Mouse (Mus musculus) liver, embryonic 13.5 days (tissue): ENCODE measurements at regions not wholly inside any gene's neighbourhood (a gene's known extent, or its start where the extent isn't known, plus 50 kb on each side); places are given as distances from the start of the nearest gene placed in this dataset.
"Not testable (repeated sequence)": the region's sequence is repeated elsewhere in the genome, so short reads cannot be mapped to it uniquely, and the experiment has no call there.

ENCODE experiments used
- ATAC-seq: fragments of 200-750 bp; cut with Nextera tagmentation; 2 replicates; pipeline ENCODE4 v1.8.0; 2017; ENCODE audit warnings: low read depth, mild to moderate bottlenecking, moderate number of reproducible peaks, moderate library complexity
- DNase-seq: peaks from one replicate; pipeline ENCODE4 v3.0.0; 2022
- H3K27ac ChIP-seq: fragments of 300-500 bp; sonication (generic); 2 replicates; pipeline ENCODE4 v1.5.1; 2015; ENCODE audit warnings: moderate library complexity, mild to moderate bottlenecking, inconsistent platforms
- H3K27me3 ChIP-seq: fragments of 300-500 bp; sonication (generic); 2 replicates; pipeline ENCODE4 v1.6.1; 2015; ENCODE audit warnings: mild to moderate bottlenecking, inconsistent platforms
- H3K36me3 ChIP-seq: fragments of 300-500 bp; sonication (generic); 2 replicates; pipeline ENCODE4 v1.6.1; 2015; ENCODE audit warnings: mild to moderate bottlenecking, inconsistent platforms
- H3K4me1 ChIP-seq: fragments of 300-500 bp; sonication (generic); replicated peaks from 2 replicates; pipeline ENCODE4 v1.6.1; 2015; ENCODE audit warnings: inconsistent platforms
- H3K4me2 ChIP-seq: fragments of 300-500 bp; sonication (generic); 2 replicates; pipeline ENCODE4 v1.6.1; 2015; ENCODE audit warnings: inconsistent platforms, mild to moderate bottlenecking, moderate library complexity
- H3K4me3 ChIP-seq: fragments of 300-500 bp; sonication (generic); replicated peaks from 2 replicates; pipeline ENCODE4 v1.5.1; 2015; ENCODE audit warnings: mild to moderate bottlenecking, inconsistent platforms
- H3K9ac ChIP-seq: fragments of 300-500 bp; sonication (generic); 2 replicates; pipeline ENCODE4 v1.6.1; 2015; ENCODE audit warnings: mild to moderate bottlenecking, inconsistent platforms
- H3K9me3 ChIP-seq: fragments of 300-500 bp; sonication (generic); replicated peaks from 2 replicates; pipeline ENCODE4 v1.6.1; 2016; ENCODE audit warnings: inconsistent platforms
- WGBS: fragments of 180-500 bp; shearing (Covaris S2); methylation state at CpG from one replicate; pipeline ENCODE4 v1.1.7; 2015; ENCODE audit not compliant: insufficient replicate concordance; 5-methylcytosine and 5-hydroxymethylcytosine counted together

DNA sequence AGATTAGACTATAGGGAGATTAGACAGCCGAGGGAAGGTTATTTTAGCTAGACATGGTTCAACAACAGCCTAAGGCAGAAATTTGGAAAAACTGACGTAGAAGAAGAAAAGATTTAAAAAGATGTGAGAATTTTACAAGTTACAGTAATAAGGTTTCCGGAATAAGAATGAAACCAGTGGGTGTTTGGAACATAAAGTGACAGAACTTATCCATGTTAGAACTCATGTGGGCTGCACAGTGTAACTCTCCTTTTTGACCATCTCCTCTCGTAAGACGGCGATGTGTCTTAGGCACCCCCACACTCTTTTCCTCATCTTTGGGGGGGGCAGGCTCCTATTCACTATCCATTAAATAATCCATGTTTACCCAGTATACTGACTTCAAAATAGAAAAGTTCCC is 96.2 kb upstream of the Slc25a13 start:
- Histone ChIP-seq H3K9me3 (no peaks in the 10 kb centered on the region), H3K27me3 (no peaks in the 10 kb centered on the region), H3K4me1 (no peaks in the 10 kb centered on the region), H3K4me3 (no peak overlapping the region), H3K9ac (no peak overlapping the region), H3K36me3 (no peaks in the 10 kb centered on the region), H3K27ac (no peak overlapping the region), H3K4me2 (no peak overlapping the region)
- 75% methylated on average over 6 of the region's 6 CpGs for WGBS
- ATAC-seq (no peak), DNase-seq (no peak)

DNA sequence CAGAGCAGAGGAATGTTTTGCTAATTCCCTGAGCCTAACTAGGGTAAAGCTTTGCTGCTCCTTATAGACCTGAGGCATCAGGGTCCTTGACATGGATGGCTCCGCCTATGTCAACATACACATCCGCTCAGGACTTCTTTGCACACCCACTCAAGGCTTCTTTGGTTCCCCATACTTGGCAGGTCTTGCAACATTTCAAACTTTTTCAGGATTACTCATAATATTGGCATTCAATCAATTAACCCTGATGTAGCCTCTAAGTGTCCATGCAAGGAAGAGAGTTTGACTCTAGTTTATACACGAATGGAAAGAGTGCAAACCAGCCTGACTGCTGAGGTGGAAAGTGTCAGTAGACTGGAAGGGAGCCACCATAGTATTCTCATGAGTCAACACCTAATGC is 93.2 kb upstream of the Slc25a13 start:
- Histone ChIP-seq H3K27me3 (no peaks in the 10 kb centered on the region), H3K36me3 (no peaks in the 10 kb centered on the region), H3K9ac (no peak overlapping the region), H3K4me2 (no peak overlapping the region), H3K4me1 (no peaks in the 10 kb centered on the region), H3K27ac (no peak overlapping the region), H3K4me3 (no peak overlapping the region), H3K9me3 (no peaks in the 10 kb centered on the region)
- ATAC-seq, result no peak
- DNase-seq, result no peak
- WGBS, result 66% methylated on average over 3 of the region's 3 CpGs

DNA sequence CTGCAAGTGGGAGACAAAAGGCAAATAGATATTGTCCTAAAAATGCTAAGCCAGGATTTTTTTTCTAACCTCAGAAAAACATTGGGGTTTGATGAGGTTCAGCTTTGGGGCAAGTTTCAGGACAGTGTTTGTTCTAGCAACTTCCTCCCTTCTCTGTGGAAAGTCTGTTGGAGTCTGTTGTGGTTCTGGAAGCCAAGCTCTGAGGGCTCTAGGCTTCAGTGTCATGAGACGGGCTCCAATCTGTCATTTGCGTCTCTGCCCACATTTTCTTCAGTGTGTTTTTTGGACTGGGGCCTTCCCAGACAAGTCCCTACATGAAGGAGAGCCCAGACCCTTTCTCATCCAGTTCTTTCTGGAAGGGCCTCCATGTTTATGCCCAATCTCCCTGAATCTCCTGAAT is 90.6 kb upstream of the Slc25a13 start:
- Histone ChIP-seq H3K27ac (no peak overlapping the region), H3K4me3 (no peak overlapping the region), H3K36me3 (no peaks in the 10 kb centered on the region), H3K27me3 (no peaks in the 10 kb centered on the region), H3K9me3 (no peaks in the 10 kb centered on the region), H3K4me1 (no peaks in the 10 kb centered on the region), H3K9ac (no peak overlapping the region), H3K4me2 (no peak overlapping the region)
- DNase-seq, result no peak
- WGBS, result 54% methylated on average over 2 of the region's 2 CpGs
- ATAC-seq, result no peak

DNA sequence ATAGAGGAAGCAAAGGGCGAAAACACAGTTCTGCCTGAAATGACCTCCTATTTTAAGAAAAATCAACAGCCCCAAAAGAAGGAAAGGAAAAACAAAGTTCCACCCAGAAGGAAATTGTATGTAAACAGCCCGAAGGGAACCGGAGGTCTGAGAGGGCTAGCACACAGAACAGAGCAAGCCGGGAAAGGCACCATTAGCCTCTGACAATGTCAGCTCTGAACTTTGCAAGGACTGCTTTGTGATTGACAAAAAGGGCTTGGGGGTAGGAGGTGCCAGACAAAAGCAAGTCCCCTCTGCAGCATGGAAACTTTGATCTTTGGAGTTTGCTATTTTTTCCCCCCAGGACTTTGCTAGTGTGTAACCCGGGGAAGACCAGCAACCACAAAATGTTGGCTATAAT is 86.8 kb upstream of the Slc25a13 start:
- 32% methylated on average over 5 of the region's 5 CpGs for WGBS
- no peaks in the 10 kb centered on the region for H3K4me1 ChIP-seq
- H3K9me3 ChIP-seq, result no peaks in the 10 kb centered on the region
- H3K27me3 ChIP-seq, result no peaks in the 10 kb centered on the region
- no peak overlapping the region for H3K27ac ChIP-seq
- no peak for DNase-seq
- H3K4me2 ChIP-seq, result no peak overlapping the region
- H3K4me3 ChIP-seq, result no peak overlapping the region
- H3K36me3 ChIP-seq, result no peaks in the 10 kb centered on the region
- no peak overlapping the region for H3K9ac ChIP-seq
- no peak for ATAC-seq

DNA sequence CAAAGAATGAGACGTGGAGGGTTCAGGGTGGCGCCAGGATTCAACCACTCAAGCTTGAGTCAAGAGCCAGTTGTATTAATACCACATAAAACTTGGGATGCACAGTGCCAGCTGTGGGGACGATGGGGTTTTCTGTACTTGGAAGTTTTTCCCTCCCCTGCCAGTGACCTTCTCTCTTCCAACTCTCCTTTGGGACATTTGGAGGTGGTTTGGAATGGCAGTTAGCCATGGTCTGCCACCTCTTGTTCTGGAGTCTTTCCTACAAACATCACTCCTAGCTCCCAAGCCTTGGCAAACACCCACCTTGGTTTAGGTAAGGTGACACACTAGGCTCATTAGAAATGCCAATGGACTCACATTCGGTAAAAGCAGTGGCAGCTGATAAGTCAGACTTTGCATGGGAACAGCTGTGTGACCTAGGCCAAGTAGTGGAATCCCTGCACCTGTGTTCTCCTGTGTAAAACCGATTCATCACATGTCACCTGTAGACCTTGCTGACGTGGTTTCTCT is 84.1 kb upstream of the Slc25a13 start:
- no peak for ATAC-seq
- Histone ChIP-seq H3K9me3 (no peaks in the 10 kb centered on the region), H3K4me1 (no peaks in the 10 kb centered on the region), H3K9ac (no peak overlapping the region), H3K27me3 (no peaks in the 10 kb centered on the region), H3K36me3 (no peaks in the 10 kb centered on the region), H3K27ac (no peak overlapping the region), H3K4me3 (no peak overlapping the region), H3K4me2 (no peak overlapping the region)
- 59% methylated on average over 6 of the region's 6 CpGs for WGBS
- no peak for DNase-seq

DNA sequence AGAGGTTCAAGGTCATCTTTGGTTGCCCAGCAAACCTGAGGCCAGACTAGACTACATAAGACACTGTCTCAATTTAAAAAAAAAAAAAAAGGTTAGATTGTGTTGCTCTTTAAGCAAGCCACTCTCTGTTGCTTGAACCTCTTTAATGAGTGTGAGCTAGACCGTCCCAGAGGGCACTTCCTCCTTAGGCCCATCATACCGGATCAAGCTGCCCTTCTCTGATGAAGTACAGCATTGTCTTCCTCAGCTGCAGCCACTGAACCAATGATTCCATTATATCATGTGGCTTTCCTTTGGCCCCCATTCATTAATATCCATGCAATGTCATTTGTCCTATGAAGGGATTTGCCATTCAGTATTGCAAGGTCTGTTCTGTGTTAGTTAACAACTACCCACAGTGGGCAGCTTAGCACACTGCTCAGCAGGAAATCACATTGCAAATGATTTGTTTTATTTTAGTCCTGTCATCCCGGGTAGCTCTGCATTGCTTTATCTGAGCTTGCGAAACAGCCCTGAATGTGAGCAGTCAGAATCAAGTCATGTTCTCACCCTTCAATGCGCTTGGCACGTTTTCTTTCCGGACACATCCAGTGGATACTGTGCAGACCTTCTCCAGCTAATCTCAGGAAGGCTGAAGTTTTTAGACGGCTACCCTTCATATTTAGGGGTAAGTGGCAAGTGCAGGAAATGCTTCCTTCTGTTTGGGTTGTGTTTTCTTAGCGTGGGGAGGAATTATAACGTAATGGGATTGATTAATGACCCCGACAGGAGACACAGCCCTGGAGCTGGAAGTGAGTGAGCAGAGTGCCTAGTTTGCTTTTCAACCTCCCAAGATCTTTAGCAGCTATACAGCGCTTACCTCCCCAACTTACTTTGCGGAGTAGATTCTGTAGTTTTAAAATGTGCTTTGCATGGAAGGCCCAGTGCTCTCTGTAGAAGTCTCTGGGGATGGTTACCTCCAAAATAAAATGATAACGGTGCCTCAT is 82.2 kb upstream of the Slc25a13 start:
- Histone ChIP-seq H3K27me3 (no peaks in the 10 kb centered on the region), H3K4me2 (no peak overlapping the region), H3K9me3 (no peaks in the 10 kb centered on the region), H3K36me3 (no peaks in the 10 kb centered on the region), H3K4me3 (no peak overlapping the region), H3K27ac (no peak overlapping the region), H3K4me1 (no peaks in the 10 kb centered on the region), H3K9ac (no peak overlapping the region)
- no peak for ATAC-seq
- WGBS, result 59% methylated on average over 14 of the region's 14 CpGs
- DNase-seq, result no peak

DNA sequence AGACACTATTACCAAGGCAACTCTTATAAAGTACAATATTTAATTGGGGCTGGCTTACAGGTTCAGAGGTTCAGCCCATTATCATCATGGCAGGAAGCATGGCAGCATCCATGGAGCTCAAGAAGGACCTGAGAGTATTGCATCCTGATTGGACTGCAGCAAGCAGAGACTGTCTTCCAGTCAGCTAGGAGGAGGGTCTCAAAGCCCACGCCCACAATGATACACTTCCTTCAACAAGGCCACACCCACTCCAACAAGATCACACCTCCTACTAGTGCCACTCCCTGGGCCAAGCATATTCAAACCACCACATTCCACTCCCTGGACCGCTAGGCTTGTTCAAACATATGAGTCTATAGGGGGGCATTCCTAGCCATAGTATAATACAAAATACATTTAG is 78.6 kb upstream of the Slc25a13 start:
- not testable (repeated sequence) for H3K27me3 ChIP-seq, H3K27ac ChIP-seq, H3K4me3 ChIP-seq, H3K36me3 ChIP-seq, H3K9me3 ChIP-seq, H3K4me2 ChIP-seq, DNase-seq, ATAC-seq, H3K4me1 ChIP-seq, H3K9ac ChIP-seq
- WGBS, result 61% methylated on average over 2 of the region's 2 CpGs

DNA sequence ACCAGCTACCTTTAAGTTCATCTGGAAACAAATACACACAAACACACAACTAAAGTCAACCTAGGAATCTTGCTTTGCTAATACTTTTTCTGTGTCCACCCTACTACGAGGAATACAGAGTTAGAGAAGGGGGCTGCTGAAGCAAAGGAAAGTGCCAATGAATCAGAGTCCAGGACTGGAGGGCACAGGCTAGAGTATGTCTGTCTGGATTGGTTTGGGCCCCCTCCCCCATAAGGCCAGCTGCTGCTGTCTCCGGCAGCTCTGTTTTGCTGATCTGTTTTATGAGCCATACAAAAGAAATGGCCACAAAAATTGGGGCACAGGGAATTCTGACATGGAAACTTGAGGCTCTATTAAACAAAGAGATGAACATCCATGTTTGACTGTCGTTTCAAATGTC is 74.8 kb upstream of the Slc25a13 start:
- no peaks in the 10 kb centered on the region for H3K36me3 ChIP-seq
- H3K27me3 ChIP-seq, result no peaks in the 10 kb centered on the region
- DNase-seq (no peak), ATAC-seq (no peak)
- no peak overlapping the region for H3K4me2 ChIP-seq
- WGBS, result 53% methylated on average over 3 of the region's 3 CpGs
- H3K9ac ChIP-seq, result no peak overlapping the region
- no peaks in the 10 kb centered on the region for H3K4me1 ChIP-seq
- no peaks in the 10 kb centered on the region for H3K9me3 ChIP-seq
- no peak overlapping the region for H3K27ac ChIP-seq
- H3K4me3 ChIP-seq, result no peak overlapping the region

DNA sequence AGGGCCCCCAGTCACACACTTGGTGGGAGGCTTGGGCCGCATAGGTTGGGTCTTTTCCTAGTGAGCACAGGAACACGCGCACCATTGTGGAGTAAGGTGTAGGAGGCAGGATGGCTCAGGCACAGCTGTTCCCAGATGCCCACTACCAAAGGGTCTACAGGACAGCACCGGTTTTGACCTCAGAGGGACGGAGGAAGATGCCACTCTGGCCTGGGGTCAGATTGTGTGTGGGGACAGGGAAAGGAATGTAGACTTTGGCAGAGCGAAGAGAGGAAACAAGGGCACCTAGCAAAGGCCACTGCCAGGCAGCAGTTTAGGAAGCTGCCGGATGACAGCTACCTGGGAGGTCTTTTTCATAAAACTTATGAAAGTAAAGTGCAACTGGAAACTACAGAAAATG is 73.5 kb upstream of the Slc25a13 start:
- Histone ChIP-seq H3K4me1 (no peaks in the 10 kb centered on the region), H3K27me3 (no peaks in the 10 kb centered on the region), H3K27ac (no peak overlapping the region), H3K4me3 (no peak overlapping the region), H3K9ac (no peak overlapping the region), H3K36me3 (no peaks in the 10 kb centered on the region), H3K4me2 (no peak overlapping the region), H3K9me3 (no peaks in the 10 kb centered on the region)
- DNase-seq (no peak), ATAC-seq (no peak)
- 74% methylated on average over 7 of the region's 7 CpGs for WGBS

DNA sequence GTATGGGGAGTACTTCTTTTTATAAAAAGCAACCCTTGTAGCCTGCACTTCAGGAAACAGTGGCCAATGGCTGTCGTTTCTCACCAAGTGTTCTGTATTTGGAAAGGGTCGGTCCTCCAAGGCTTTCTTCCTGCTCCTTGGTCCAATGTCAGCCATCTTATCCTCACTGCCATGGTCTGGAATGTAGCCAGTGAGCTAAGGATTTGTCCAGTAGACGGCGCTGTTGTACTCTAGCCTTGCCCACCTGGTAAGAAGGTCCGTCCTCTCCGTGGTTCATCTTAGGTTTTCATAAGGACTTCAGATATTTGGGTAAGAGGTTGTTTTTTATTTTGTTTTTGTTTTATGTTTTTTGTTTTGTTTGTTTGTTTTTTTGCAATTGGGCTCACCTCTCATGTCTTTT is 72.8 kb upstream of the Slc25a13 start:
- no peak overlapping the region for H3K27ac ChIP-seq
- H3K27me3 ChIP-seq, result no peaks in the 10 kb centered on the region
- H3K4me1 ChIP-seq, result no peaks in the 10 kb centered on the region
- ATAC-seq (no peak), DNase-seq (peak; percentile 5)
- H3K4me3 ChIP-seq, result no peak overlapping the region
- no peak overlapping the region for H3K4me2 ChIP-seq
- no peaks in the 10 kb centered on the region for H3K36me3 ChIP-seq
- WGBS, result 18% methylated on average over 6 of the region's 6 CpGs
- H3K9ac ChIP-seq, result no peak overlapping the region
- no peaks in the 10 kb centered on the region for H3K9me3 ChIP-seq

DNA sequence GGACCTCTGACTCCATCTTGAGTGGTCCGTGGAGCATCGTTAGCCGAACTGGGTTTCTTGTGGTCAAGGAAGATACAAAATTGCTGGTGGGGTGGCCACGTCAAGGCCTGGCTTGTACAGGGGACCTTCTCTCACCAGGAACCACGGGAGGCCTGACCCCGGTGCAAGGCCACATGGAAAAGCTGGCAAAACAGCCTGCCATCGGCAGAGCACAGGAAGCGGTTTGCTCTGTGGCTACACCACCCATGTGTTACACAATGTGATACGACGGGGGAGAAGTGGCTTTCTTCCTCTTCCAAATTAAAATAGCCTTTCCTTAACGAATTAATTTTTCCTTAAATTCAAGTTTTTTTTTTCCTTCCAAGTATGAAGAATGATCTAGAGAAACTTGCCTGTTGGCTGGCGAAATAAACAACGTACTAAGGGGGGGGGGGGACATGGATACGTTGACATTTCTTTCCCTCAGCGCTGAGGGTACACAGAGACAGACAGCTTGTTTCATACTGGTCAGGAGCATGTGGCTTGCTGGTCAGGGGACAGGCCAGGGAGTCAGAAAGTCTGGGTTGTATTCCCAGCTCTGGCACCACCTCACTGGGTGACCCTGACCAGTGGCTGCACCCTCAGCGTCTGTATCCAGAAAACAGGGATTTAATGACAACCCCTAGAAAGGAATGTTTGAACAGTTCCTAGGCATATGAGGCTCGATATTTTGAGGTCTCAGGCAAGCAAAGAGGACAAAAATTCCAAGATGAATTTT is 64.0 kb upstream of the Slc25a13 start:
- H3K4me2 ChIP-seq, result no peak overlapping the region
- ATAC-seq (no peak), DNase-seq (peak; percentile 1)
- no peak overlapping the region for H3K27ac ChIP-seq
- H3K9me3 ChIP-seq, result 0 out of 2 replicates have a peak, but pooled peaks cover 3% of the 10 kb centered on the region
- H3K36me3 ChIP-seq, result no peaks in the 10 kb centered on the region
- no peak overlapping the region for H3K4me3 ChIP-seq
- H3K9ac ChIP-seq, result no peak overlapping the region
- H3K27me3 ChIP-seq, result no peaks in the 10 kb centered on the region
- H3K4me1 ChIP-seq, result no peaks in the 10 kb centered on the region; the same call in 1 of the 2 replicates
- 32% methylated on average over 17 of the region's 17 CpGs for WGBS
